Mouse (Mus musculus) megakaryocyte, adult 5-6 weeks (primary cell): ENCODE measurements around the gene Rbm39. TPM values are rescaled to one million over a fixed set of nuclear protein-coding genes. Genes with fewer than 3 reads are reported as not detected.
"Not testable (repeated sequence)": the region's sequence is repeated elsewhere in the genome, so short reads cannot be mapped to it uniquely, and the experiment has no call there.

Experiments
- ATAC-seq: 2 replicates; pipeline ENCODE4 v1.8.0; 2016; ENCODE audit warnings: mild to moderate bottlenecking, inconsistent platforms; ENCODE audit not compliant: poor library complexity, severe bottlenecking
- total RNA-seq, 2 experiments: library from RNA; stranded (forward) in 1 of 2; stranded (reverse) in 1 of 2; fragments of 153-499, 151-499 nt in 1 of 2; fragments of 221-1000, 200-1000 nt in 1 of 2; gene quantifications; 2 replicates each; pipeline versions ENCODE4 v1.2.3 to v1.2.4; 2015 to 2017

Gene Rbm39
- total RNA-seq, 2 experiments from 2014 or later: 462 to 508 TPM

GRCm38 (mm10) chr2:156180824-156181590 lies 969 bp upstream of the Rbm39 start:
- ATAC-seq: no peak

GRCm38 (mm10) chr2:156179796-156180093 lies 293 bp downstream of the Rbm39 start:
- peak; percentile 16; the same call in 1 of the 2 replicates for ATAC-seq

- peak; percentile 66 for ATAC-seq
These were observed 817 bp downstream of the Rbm39 start for GRCm38 (mm10) chr2:156179046-156179795.

GRCm38 (mm10) chr2:156177651-156178050 lies 2.4 kb downstream of the Rbm39 start:
- no peak for ATAC-seq

GRCm38 (mm10) chr2:156177079-156177478 lies 3.0 kb downstream of the Rbm39 start:
- no peak for ATAC-seq

- ATAC-seq: no peak
These were observed 13.5 kb downstream of the Rbm39 start for GRCm38 (mm10) chr2:156166557-156166956.

GRCm38 (mm10) chr2:156165478-156165877 lies 14.6 kb downstream of the Rbm39 start:
- ATAC-seq: no peak

- no peak for ATAC-seq
These were observed 28.5 kb downstream of the Rbm39 start for GRCm38 (mm10) chr2:156151538-156151937.

- no peak for ATAC-seq
These were observed 32.6 kb downstream of the Rbm39 start for GRCm38 (mm10) chr2:156147316-156147915.

GRCm38 (mm10) chr2:156146272-156146989 lies 33.6 kb downstream of the Rbm39 start:
- ATAC-seq: no peak

GRCm38 (mm10) chr2:156145486-156146130 lies 34.4 kb downstream of the Rbm39 start:
- ATAC-seq: no peak

GRCm38 (mm10) chr2:156143953-156144724 lies 35.9 kb downstream of the Rbm39 start, which contains the start of the genes Romo1 and Nfs1:
TSS of gene Romo1 (plus strand) at chr2:156144039.
TSS of gene Nfs1 (minus strand) at chr2:156144186.
- peak; percentile 96 for ATAC-seq

GRCm38 (mm10) chr2:156143367-156143766 lies 36.7 kb downstream of the Rbm39 start:
- peak; percentile 10; the same call in 1 of the 2 replicates for ATAC-seq

- no peak for ATAC-seq
These were observed 37.2 kb downstream of the Rbm39 start for GRCm38 (mm10) chr2:156142820-156143219.

- no peak for ATAC-seq
These were observed 44.3 kb downstream of the Rbm39 start for GRCm38 (mm10) chr2:156135695-156136094.

GRCm38 (mm10) chr2:156134161-156134560 lies 45.9 kb downstream of the Rbm39 start:
- no peak for ATAC-seq

- no peak for ATAC-seq
These were observed 53.0 kb downstream of the Rbm39 start, which contains the start of gene Gm28036 for GRCm38 (mm10) chr2:156126992-156127391. TSS of gene Gm28036 (minus strand) at chr2:156127092.

GRCm38 (mm10) chr2:156123731-156124130 lies 56.3 kb downstream of the Rbm39 start:
- no peak for ATAC-seq

- no peak for ATAC-seq
These were observed 60.5 kb downstream of the Rbm39 start for GRCm38 (mm10) chr2:156119566-156119965.

GRCm38 (mm10) chr2:156112080-156112423 lies 68.0 kb downstream of the Rbm39 start:
- not testable (repeated sequence) for ATAC-seq
